Mouse (Mus musculus) neural tube, embryonic 10.5 days (tissue): Measurements from ENCODE around the gene Msh6.
"Not testable (repeated sequence)": the region's sequence is repeated elsewhere in the genome, so short reads cannot be mapped to it uniquely, and the experiment has no call there.

Source experiments
- DNase-seq: peaks from one replicate; pipeline ENCODE4 v3.0.0-alpha.2; 2017; ENCODE audit warnings: low spot score; ENCODE audit errors: extremely low spot score

Msh6 gene

DNA sequence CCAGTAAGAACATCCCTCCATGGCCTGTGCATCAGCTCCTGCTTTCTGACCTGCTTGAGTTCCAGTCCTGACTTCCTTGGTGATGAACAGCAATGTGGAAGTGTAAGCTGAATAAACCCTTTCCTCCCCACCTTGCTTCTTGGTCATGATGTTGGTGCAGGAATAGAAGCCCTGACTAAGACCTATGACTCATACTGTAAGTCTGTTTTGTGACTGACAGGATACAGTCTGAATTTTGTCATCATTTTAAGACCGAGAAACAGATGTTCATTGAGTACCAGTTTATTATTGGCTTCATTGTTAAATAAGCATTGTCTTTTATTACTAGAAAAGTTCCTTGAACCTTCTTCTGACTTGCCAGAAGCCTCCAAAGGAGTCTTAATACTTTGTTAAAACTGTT, 4.8 kb downstream of the Msh6 start:
- not testable (repeated sequence) for DNase-seq

DNA sequence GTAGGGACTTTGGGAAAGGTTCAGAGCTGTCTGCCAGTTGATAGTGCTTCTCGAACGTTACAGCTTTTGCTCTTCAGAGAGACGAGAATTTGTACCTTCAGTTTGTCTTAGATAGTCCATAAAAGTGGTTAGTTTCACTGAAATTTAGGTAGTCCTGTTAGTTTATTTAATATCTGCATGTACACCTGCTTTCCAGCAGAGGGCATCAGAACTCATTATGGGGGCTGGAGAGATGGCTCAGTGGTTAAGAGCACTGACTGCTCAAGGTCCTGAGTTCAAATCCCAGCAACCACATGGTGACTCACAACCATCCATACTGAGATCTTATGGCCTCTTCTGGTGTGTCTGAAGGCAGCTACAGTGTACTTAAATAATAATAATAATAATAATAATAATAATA, 7.2 kb downstream of the Msh6 start:
- DNase-seq: no peak

DNA sequence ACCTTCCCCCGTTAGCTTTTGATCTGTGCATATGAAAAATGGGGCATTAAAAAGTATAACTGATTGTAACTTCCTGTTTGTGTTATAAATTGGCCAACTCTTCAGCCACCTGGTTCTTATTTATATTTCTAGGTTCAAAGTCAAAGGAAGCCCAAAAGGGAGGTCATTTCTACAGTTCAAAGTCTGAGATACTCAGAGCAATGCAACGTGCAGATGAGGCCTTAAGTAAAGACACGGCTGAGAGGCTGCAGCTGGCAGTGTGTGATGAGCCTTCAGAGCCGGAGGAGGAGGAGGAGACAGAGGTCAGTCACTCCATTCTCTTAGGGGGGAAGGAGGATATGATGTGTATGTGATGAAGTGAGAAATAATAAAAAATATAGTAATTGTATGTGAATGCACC, 8.5 kb downstream of the Msh6 start:
- no peak for DNase-seq

DNA sequence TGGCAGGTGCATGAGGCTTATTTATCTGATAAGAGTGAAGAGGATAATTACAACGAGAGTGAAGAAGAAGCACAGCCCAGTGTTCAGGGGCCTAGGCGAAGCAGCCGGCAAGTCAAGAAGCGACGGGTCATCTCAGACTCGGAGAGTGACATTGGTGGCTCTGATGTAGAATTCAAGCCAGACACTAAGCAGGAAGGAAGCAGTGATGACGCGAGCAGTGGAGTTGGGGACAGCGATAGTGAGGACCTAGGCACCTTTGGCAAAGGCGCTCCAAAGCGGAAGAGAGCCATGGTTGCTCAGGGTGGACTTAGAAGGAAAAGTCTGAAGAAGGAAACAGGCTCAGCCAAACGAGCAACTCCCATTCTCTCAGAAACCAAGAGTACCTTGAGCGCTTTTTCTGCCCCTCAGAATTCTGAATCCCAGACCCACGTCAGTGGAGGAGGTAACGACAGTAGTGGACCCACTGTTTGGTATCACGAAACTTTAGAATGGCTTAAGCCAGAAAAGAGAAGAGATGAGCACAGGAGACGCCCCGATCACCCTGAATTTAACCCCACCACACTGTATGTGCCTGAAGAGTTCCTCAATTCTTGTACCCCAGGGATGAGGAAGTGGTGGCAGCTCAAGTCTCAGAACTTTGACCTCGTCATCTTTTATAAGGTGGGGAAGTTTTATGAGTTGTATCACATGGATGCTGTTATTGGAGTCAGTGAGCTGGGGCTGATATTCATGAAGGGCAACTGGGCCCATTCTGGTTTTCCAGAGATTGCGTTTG, 9.8 kb downstream of the Msh6 start:
- DNase-seq: no peak

DNA sequence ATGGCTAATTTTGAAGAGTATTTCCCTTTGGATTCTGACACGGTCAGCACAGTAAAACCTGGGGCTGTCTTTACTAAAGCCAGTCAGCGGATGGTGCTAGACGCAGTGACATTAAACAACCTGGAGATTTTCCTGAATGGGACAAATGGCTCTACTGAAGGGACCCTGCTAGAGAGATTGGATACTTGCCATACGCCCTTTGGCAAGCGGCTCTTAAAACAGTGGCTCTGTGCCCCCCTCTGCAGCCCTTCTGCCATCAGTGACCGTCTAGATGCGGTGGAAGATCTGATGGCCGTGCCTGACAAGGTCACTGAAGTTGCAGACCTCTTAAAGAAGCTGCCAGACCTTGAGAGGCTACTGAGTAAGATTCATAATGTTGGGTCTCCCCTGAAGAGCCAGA, 11.1 kb downstream of the Msh6 start:
- no peak for DNase-seq

DNA sequence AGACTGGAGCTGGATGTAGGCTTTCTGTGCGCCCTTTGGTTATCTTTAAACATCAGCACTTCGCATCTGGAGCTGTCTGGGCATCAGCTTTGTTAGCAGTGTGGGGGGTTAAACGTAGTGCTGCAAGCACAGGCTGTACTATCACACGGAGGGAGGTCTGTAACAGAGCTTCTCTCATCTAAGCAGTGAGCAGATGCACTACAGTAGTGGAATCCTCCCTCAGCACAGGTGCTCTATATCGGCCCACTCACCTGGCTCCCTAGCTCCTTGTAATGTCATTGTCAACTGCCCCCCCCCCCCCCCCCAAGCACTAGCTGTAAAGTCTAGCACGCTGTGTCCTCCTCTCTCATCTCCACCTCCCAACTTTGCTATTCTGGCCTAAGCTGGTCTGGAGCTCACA, 12.6 kb downstream of the Msh6 start:
- DNase-seq: no peak

DNA sequence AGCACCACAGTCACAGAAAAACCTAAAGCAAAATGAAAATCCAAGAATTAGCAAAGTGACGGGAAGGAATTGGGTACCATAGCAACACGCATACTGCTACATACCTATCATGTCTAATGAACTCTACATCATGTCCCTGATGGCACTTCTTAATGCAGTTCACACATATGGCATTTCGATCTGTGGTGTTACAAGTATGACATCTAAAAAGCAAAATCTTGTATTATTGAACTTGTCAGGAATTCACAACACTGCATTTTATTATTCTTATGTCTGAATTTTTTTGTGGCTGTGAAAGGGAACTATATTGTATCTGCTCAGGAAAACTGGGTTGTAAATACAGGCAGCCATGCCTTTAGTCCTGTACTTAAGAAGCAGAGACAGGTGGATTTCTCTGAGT, 17.3 kb downstream of the Msh6 start:
- no peak for DNase-seq

DNA sequence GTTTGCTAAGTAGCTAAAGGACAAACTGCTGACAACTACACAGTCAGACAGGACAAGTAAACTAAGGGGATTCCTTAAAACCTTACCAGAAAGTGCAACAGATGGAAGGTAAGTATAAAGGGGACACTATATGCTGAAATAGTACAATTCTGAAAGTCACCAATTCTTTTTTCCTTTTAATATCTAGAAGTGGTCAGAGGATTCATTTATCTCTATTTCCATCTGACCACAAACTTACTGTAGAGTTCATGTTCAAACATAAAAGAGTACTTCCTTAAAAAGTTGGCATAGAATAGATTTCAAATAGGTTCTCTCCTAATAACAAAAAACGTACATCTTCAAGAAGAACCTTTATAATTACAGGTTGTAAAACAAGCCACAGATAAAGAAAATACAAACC, 18.5 kb downstream of the Msh6 start:
- DNase-seq: no peak

DNA sequence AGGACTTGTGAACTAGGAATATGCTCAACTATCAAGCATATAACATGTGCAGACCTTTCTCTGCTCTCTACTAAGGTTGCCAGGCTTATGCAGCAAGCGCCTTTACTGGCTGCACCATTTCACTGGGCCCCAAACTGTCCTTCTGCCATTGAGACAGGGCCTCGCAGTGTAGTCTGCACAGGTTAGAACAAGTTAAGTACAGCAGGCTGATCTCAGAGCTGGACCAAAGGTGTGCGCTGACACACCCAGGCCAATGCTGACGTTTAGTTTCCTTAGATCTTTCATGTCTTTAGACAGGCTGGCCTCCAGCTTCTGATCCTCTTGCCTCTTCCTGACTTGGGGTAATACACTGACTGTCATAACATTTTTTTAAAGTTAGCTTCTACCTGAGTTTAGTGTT, 22.9 kb downstream of the Msh6 start:
- no peak for DNase-seq

DNA sequence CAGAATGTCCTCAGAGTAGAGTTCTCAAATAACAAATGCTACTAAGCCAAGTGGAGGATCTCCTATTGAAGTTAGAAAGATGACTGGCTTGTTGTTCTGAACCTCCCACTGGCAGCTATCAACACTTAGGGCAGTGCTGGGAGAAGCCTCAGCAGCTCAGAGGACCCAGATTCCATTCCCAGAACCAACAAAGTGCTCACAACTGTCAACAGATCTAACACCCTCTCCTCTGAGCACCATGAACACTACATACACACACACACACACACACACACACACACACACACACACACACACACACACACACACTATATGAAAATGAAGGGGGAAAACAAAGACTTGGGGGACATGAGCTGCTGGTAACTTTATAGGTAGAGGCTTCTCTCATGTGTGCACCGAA, 30.0 kb downstream of the Msh6 start:
- DNase-seq: no peak

DNA sequence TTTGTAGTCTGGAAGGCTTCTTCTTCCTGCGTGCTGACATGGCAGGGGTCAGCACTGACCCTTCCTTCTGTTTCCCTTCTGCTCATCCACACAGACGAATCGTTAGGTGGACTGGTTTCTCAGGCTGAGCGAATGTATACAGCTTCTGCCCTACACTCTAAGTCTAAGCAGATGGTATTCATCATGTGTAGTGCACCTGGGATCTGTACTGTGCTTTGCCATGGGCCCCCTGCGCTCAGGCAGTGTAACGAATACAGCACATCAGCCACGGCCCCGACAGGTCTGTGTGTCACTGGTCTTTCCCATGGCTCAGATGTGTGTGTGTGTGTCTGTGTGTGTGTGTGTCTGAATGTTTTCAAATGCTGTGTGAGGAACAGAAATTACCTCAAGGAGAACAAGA, 32.1 kb downstream of the Msh6 start:
- no peak for DNase-seq

DNA sequence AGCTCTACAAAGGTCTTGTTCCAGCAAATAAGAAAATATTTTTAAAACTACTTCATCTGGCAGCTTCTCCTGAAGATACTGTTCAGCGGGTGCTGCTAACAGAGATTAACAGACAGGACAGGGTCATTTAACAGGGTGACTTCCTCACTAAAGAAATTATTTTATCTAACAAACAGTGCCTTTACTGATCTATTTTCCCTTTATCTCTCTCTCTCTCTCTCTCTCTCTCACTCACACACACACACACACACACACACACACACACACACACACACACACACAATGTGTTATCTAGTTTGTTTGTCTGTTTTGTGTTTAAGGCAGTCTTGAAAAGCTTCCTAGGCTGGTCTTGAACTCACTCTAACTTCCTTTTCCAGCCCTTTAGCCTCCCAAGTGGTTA, 39.6 kb downstream of the Msh6 start:
- DNase-seq: no peak

DNA sequence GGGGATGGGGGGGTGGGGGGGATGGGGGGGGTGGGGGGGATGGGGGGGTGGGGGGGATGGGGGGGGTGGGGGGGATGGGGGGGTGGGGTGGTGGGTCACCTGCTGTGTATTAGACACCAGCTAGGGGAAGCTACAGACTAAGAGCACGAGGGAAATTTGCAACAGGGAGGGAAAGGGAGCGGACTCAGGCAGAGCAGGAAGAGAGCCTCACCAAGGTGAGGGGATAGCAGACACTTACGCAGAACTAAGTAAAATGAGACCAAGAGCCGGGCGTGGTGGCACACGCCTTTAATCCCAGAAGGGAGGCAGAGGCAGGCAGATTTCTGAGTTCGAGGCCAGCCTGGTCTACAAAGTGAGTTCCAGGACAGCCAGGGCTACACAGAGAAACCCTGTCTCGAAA, 41.2 kb downstream of the Msh6 start:
- DNase-seq: not testable (repeated sequence)

DNA sequence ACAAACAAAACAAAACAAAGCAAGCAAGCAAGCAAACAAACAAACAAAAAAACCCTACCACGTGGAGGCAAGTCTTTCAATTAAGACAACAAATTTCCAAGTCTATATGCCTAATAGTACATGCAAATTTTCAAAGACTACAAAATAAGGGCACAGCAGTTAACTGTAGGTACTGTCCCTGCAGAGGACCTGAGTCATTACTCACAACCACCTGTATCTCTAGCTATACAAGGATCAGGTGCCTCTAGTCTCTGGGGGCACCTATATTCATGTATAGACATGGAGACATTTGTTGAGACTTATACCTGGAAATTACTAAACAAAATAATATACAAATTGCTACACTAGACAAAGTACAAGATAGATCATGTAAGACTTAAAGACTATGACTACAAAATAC, 49.1 kb downstream of the Msh6 start:
- DNase-seq: no peak

DNA sequence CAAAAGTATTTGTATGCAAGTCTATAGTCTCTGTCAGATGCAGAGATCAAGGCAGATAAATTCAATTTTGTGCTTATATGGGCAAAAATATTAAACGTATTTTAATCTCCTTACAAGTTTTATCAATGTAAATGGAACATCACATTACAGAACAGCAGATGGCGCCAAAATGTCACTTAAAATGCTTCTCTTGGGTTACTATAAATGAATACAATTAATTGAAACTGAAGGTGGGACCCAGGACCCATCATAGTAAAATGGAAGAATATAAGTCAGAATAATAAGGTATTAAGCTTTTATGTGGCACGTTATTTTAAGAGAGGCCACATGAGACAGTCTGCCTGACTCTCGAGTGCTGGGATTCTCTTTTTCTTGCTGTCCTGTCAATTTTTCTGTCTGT, 50.4 kb downstream of the Msh6 start:
- no peak for DNase-seq

DNA sequence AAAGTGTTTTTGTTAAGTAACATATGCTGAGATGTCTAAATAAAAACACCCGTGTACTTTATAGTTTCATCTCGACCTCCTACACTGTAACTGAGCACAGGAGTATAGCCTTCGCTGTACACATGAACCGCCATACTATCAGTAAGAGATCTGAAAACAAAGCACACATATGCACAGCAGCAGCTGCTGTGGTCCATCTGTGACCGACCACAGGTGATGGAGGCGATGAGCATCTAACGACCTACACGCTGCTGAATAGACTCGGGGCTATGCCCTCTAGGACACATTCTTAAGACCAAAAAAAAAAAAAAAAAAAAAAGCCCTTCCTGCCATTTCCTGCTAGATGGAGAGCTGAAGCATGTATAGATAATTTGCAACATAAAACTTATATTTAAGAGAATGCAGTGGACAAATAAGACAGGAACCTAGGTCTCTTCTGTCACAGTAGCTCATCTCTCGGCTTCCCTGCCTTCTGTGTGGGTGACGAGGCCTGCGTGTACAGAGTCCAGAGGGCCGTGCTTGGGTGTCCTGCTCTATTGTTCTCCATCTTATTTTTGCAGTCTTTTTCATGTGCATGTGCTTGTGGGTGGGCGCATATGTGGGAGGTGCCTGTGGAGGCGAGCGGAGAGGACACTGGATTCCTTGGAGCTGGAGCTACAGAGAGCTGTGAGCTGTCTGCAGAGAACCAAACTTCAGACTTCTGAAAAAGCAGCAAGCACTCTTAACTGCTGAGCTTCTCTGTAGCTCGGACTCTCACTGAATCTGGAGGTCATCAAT, 54.5 kb downstream of the Msh6 start:
- no peak for DNase-seq

DNA sequence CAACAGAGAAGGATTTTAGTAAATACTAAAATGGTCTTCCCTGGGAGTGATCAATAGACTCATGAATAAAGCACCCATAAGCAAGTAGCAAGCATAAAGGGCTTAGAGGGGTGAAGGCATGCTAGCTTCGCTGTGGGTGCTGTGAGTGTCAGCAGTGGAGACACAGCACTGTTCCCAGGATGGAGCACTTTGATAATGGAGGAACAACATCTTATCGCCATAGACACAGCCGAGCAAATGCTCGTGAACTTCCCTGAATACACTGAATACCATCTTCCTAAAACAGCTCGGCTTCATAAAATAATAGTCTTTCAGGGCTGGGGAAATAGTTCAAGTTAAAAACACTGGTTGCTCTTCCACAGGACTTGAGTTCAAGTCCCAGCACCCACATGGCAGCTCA, 56.9 kb downstream of the Msh6 start:
- DNase-seq: no peak

DNA sequence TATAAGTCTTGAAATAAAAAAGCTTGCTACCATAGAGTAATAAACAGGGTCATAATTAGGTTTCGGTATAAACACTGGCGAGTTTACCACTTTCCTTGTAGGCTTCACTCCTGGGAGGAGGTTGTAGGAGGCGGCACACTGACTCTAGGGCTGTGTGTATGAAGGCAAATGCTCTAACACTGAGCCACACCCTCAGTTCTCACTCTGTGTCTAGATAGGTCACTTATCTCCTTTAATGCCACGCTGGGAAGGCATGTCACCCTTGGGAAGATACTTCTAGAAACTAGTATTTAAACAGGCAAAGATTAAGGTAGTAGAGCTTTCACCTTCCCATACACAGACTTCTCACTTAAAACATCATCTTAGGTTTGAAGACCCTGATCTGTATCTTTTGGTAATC, 59.6 kb downstream of the Msh6 start:
- DNase-seq: no peak
